Mouse (Mus musculus) testis, adult 2 months (tissue): ENCODE results near the gene Rnf213. TPM values are rescaled to one million over a fixed set of nuclear protein-coding genes. Genes with fewer than 3 reads are reported as not detected.
A peak's percentile ranks its signal among the peaks of the same experiment; 100 is the strongest.
"Not testable (repeated sequence)": the region's sequence is repeated elsewhere in the genome, so short reads cannot be mapped to it uniquely, and the experiment has no call there.

Source experiments
- H3K27ac ChIP-seq: fragments of 200-500 bp; 2 replicates; pipeline ENCODE4 v1.5.1; 2012; ENCODE audit warnings: low read depth, low read length; ENCODE audit not compliant: control insufficient read depth, insufficient read depth
- H3K27me3 ChIP-seq: fragments of 200-500 bp; 2 replicates; pipeline ENCODE4 v1.6.1; 2012; ENCODE audit warnings: mild to moderate bottlenecking, low read length, moderate library complexity; ENCODE audit not compliant: control insufficient read depth, insufficient read depth
- H3K36me3 ChIP-seq: fragments of 200-500 bp; 2 replicates; pipeline ENCODE4 v1.6.1; 2012; ENCODE audit warnings: mild to moderate bottlenecking, low read length; ENCODE audit not compliant: control insufficient read depth, insufficient read depth
- H3K4me1 ChIP-seq: fragments of 200-500 bp; 2 replicates; pipeline ENCODE4 v1.6.1; 2012; ENCODE audit warnings: low read length; ENCODE audit not compliant: control insufficient read depth, insufficient read depth
- H3K4me3 ChIP-seq: fragments of 200-500 bp; 2 replicates; pipeline ENCODE4 v1.5.1; 2012; ENCODE audit warnings: low read depth, mild to moderate bottlenecking, low read length, moderate library complexity, mixed read lengths; ENCODE audit not compliant: control insufficient read depth
- CTCF ChIP-seq: fragments of 200-500 bp; IDR thresholded peaks from 2 replicates; pipeline ENCODE4 v1.5.1; 2012; ENCODE audit warnings: low read depth, mild to moderate bottlenecking, inconsistent platforms, low read length, moderate library complexity; ENCODE audit not compliant: control insufficient read depth, insufficient read depth, insufficient replicate concordance
- POLR2A ChIP-seq: fragments of 200-500 bp; IDR thresholded peaks from 2 replicates; pipeline ENCODE4 v1.6.1; 2012; ENCODE audit warnings: low read depth, mild to moderate bottlenecking, inconsistent platforms, low read length, moderate library complexity; ENCODE audit not compliant: control insufficient read depth
- polyA plus RNA-seq: library from polyadenylated mRNA; depleted of rRNA; stranded (reverse); fragments of >200 nt; gene quantifications from 2 replicates; pipeline ENCODE4 v1.2.3, GENCODE M21; 2012

The Rnf213 gene
- polyA plus RNA-seq, 1 experiment = 3.9 TPM

DNA sequence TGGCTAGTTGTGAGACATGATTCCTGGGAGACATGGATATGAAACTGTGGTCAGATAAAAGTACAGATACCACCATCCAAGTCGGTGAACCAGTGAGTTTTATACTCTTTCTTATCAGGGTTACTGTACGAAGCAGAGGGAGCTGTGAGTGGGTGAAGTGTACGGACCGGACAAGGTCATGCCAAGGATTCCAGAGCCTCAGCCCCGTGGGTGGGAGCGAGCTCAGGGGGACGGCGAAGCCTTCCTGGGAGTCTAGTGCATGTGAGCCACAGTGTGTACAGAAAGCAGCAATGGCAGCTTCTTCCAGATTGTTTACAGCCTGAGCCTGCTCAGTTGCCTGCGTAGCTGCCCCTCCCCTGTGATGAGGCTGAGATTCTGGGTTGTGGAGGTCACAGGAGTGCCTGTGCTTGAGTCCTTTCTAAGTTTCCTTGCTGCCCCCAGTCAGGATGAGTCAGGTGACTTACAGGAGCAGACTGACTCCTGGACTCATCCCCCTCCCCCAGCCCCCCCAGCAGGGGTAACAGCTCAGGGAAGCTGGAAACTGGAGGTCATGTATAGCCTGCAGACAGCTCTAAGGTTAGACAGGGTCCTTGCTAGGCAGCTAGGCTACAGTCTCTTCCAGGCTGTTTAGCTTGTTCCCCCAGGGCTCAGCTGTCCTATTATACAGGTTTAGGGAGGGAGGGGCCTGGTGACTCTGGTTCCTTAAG lies 11.1 kb upstream of the Rnf213 start:
- Histone ChIP-seq H3K4me3 (no peak overlapping the region), H3K4me1 (no peaks in the 10 kb centered on the region), H3K36me3 (no peaks in the 10 kb centered on the region), H3K27ac (no peak overlapping the region), H3K27me3 (no peaks in the 10 kb centered on the region)
- no peak for TF ChIP-seq POLR2A
- no peak for TF ChIP-seq CTCF

DNA sequence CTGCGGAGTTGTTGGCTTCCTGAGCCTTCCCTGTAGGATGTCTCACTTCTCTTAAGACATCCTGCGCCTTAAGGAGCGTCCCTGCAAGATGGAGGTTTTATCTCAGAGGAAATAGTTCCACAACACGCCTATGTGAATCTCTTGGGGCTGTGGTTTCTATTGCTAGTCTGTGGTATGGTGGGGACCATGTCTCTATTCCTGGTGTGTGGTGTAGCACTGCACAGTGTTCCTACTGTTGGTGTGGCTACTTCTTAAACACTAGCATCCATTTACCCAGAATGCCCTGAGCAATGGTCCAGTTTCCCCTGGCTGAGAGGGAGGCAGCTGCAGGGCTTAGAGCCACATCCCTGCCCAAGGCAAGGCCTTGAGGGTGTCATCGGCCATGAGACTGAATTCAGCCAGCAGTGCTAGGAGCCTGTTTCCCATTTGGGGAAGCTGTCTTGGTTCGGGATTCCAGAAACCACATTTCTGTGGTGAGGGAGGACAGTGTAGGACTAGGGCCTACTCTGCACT lies 10.5 kb upstream of the Rnf213 start:
- no peaks in the 10 kb centered on the region for H3K27me3 ChIP-seq
- TF ChIP-seq POLR2A (no peak), CTCF (no peak)
- H3K27ac ChIP-seq = no peak overlapping the region
- no peak overlapping the region for H3K4me3 ChIP-seq
- no peaks in the 10 kb centered on the region for H3K4me1 ChIP-seq
- H3K36me3 ChIP-seq = no peaks in the 10 kb centered on the region

DNA sequence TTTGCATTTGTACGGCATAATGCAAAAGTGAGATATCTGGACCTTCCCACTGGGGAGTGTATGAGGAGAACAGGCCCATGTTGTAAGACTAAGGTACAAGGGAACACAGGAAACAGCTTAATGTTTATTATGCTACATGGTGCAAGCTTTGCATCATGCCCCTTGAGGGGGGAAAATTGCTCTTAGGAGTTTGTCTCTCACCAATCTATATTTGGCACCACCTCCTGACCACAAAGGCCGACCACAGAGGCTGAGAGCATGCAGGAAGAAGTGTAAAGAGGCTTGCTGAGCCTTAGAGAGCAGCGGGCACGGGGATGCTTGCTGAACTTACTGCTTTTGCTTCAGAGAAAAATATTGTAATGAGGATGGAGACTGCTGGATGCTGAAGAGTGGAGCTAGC lies 8.0 kb upstream of the Rnf213 start:
- H3K36me3 ChIP-seq = no peaks in the 10 kb centered on the region
- H3K4me3 ChIP-seq = no peak overlapping the region
- H3K4me1 ChIP-seq = peaks cover 7% of the 10 kb centered on the region
- TF ChIP-seq CTCF (no peak), POLR2A (no peak)
- H3K27ac ChIP-seq = no peak overlapping the region
- no peaks in the 10 kb centered on the region for H3K27me3 ChIP-seq

DNA sequence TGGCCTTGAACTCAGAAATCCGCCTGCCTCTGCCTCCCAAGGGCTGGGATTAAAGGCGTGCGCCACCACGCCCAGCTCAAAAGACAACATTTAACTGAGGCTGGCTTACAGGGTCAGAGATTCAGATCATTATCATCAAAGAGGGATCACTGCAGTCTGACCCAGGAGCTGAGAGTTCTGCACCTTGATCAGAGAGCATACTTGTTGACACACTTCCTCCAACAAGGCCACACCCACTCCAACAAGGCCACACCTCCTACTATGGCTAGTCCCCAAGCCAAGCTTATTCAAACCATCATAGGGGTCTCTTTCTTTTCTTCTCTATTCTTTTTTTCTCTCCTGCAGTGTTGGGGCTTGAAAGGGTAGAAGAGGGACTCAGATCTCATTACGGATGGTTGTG lies 6.6 kb upstream of the Rnf213 start:
- Histone ChIP-seq H3K27ac (no peak overlapping the region), H3K4me3 (no peak overlapping the region), H3K36me3 (no peaks in the 10 kb centered on the region), H3K4me1 (peaks cover 9% of the 10 kb centered on the region), H3K27me3 (no peaks in the 10 kb centered on the region)
- no peak for TF ChIP-seq POLR2A
- no peak for TF ChIP-seq CTCF

DNA sequence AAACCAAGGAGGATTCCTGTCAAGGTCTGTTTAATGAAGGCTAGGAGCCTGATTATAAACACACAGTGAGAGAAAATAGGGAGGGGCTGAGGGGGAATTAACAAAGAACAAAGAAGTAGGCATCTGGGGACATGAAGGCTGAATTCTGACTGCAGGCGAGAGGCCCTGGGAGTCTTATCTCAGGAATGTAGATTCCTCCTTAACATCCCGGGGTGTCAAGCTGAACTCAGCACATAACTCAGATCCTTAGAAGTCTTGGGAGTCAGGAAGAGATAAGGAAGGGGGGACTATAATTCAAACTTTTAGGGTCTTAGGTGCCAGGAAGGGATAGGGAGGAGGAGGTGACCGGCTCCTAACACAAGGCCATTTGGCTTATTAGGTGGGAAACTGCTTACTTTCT lies 5.6 kb upstream of the Rnf213 start:
- not testable (repeated sequence) for H3K27me3 ChIP-seq

DNA sequence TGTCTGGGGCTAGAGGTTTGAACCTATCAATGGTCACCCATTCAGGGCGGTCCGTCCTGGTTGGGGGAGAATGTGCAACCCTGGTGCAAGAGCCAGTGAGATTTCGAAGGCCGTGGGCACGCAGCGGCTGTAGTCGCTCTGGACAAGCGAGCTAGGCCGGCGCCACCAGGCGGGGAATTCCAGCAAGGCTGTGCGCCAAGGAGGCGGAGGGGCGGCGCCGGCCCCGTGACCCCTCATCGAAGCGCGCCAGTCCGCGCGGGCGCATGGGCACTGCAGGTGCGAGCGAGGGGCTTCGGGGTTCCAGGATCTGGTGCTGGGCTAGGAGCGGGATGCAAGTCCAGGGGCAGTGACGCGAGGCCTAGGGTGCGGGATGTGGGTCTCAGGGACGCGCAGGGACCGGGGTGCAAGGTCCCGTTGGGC lies 3.0 kb upstream of the Rnf213 start:
- Histone ChIP-seq H3K27me3 (no peaks in the 10 kb centered on the region), H3K27ac (peak overlapping the region; percentile 73), H3K36me3 (no peaks in the 10 kb centered on the region), H3K4me1 (peaks cover 16% of the 10 kb centered on the region), H3K4me3 (peak overlapping the region; percentile 69)
- TF ChIP-seq POLR2A (peak; percentile 2; the same call in 1 of the 2 replicates), CTCF (no peak)

More for the DNA sequence above, 5.6 kb upstream of the Rnf213 start:
- H3K4me3 ChIP-seq, H3K27ac ChIP-seq, H3K36me3 ChIP-seq: not testable (repeated sequence)
- peaks cover 15% of the 10 kb centered on the region for H3K4me1 ChIP-seq

DNA sequence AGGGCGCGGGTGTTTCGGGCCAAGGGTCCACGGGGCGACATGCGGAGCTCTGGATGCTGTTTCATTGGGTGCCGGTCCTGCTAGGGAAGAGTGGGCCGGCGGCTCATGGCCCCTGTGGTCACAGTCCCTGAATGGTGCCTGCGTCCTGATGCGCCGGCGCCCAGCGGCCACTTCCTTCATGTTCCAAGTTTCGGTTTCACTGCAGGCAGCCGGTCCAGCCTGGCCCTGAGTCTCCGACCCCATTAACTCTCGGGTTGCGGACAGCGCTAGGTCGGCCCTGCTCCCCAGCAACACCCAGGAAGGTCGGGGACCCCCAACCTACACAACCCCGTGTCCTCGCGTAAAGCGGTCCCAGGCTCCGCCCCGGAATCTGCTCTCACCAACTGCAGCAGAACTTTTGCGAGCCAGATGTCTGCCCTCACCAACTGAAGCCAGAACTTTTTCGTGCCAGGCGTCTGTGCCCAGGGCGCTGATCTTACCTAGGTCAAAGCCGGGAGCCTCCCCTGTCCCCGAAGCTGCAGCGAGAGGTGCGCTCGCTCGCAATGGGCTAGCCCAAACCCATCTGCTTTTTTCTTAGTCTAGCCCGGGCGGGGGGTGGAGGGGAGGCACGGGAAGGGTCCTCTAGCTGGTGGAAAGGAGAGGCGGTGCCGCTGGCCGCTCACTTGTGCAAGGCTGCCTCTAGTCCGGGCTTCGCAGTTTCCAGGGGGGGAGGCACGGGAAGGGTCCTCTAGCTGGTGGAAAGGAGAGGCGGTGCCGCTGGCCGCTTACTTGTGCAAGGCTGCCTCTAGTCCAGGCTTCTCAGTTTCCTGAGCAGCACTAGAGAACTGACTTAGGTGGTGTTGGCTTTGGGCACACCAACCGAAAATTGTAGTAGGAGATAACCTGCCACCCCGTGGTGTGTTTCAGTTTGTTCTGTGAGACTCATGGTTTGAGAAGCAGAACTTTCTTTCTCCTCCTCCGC lies 2.3 kb upstream of the Rnf213 start:
- TF ChIP-seq CTCF (no peak), POLR2A (peak; percentile 8; the same call in 1 of the 2 replicates)
- Histone ChIP-seq H3K27ac (peak overlapping the region; percentile 73), H3K4me1 (peaks cover 16% of the 10 kb centered on the region), H3K27me3 (no peaks in the 10 kb centered on the region), H3K4me3 (peak overlapping the region; percentile 69), H3K36me3 (no peaks in the 10 kb centered on the region)
